Mouse (Mus musculus) cerebellum, adult 2 months (tissue): ENCODE results near the gene Trim11. TPM values are rescaled to one million over a fixed set of nuclear protein-coding genes. Genes with fewer than 3 reads are reported as not detected.

Experiments used
- DNase-seq, 2 experiments: peaks; one replicate each; pipeline ENCODE4 v3.0.0; 2021
- H3K27ac ChIP-seq: fragments of 200-500 bp; 2 replicates; pipeline ENCODE4 v1.5.1; 2012; ENCODE audit warnings: low read length, control low read depth, inconsistent platforms; ENCODE audit not compliant: insufficient read depth
- H3K27me3 ChIP-seq: fragments of 200-500 bp; 2 replicates; pipeline ENCODE4 v1.6.1; 2012; ENCODE audit warnings: inconsistent platforms, mild to moderate bottlenecking, low read length, moderate library complexity; ENCODE audit not compliant: control insufficient read depth, insufficient read depth
- H3K4me1 ChIP-seq: fragments of 200-500 bp; 2 replicates; pipeline ENCODE4 v1.6.1; 2011; ENCODE audit warnings: low read length; ENCODE audit not compliant: control insufficient read depth, insufficient read depth
- H3K4me3 ChIP-seq: fragments of 200-500 bp; replicated peaks from 2 replicates; pipeline ENCODE3; 2011; ENCODE audit warnings: mild to moderate bottlenecking, low read depth, low read length, control low read depth; ENCODE audit not compliant: insufficient read depth
- CTCF ChIP-seq: fragments of 200-500 bp; IDR thresholded peaks from 2 replicates; pipeline ENCODE4 v1.5.1; 2011; ENCODE audit warnings: low read depth, mild to moderate bottlenecking, control low read depth, low read length, moderate library complexity, borderline replicate concordance; ENCODE audit not compliant: insufficient read depth
- POLR2A ChIP-seq: fragments of 200-500 bp; IDR thresholded peaks from 2 replicates; pipeline ENCODE4 v1.6.1; 2011; ENCODE audit warnings: low read length, control low read depth, borderline replicate concordance; ENCODE audit not compliant: insufficient read depth
- WGBS: fragments of 180-500 bp; shearing (Covaris S2); methylation state at CpG from one replicate; pipeline ENCODE4 v1.1.7; 2018; 5-methylcytosine and 5-hydroxymethylcytosine counted together
- polyA plus RNA-seq: library from polyadenylated mRNA; depleted of rRNA; stranded (reverse); fragments of >200 nt; gene quantifications from 2 replicates; pipeline ENCODE4 v1.2.3, GENCODE M21; 2012

Gene Trim11
- polyA plus RNA-seq, 1 experiment = 25.3 TPM

DNA sequence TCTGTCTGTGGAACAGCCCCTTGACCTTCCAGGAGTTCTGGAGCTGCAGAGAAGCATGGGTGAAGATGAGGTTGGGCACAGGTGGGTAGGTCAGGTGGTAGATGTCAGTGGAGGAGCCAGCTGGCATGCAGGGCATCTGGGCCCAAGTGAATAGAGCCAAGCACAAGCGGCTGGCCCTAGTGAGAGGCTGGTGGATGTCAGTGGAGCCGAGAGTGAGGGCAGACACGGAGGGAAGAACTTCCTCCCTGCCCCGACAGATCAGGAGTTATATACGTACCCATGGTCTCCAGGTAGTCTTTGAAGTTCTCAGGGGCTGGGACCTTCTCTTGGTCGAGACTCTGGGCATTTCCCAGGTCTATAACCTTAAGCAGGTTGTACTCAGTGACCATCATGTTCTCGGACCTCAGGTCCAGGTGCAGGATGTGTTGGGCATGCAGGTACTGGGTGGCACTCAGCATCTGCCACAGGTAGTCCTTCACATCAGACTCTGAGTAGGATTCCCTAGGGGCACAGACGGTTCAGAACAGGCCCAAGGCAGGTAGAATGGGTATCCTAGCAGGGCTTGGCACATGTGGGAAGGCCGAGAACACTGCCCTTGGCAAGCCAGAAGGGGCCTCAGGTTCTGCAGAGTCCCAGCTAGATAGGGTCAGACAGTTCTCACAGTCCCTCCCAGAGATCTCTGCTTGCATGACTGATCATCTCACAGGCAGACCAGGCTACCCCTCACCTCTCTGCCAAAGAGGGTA, 17.3 kb downstream of the Trim11 start:
- WGBS = 55% methylated on average over 9 of the region's 9 CpGs
- TF ChIP-seq CTCF (no peak), POLR2A (no peak)

DNA sequence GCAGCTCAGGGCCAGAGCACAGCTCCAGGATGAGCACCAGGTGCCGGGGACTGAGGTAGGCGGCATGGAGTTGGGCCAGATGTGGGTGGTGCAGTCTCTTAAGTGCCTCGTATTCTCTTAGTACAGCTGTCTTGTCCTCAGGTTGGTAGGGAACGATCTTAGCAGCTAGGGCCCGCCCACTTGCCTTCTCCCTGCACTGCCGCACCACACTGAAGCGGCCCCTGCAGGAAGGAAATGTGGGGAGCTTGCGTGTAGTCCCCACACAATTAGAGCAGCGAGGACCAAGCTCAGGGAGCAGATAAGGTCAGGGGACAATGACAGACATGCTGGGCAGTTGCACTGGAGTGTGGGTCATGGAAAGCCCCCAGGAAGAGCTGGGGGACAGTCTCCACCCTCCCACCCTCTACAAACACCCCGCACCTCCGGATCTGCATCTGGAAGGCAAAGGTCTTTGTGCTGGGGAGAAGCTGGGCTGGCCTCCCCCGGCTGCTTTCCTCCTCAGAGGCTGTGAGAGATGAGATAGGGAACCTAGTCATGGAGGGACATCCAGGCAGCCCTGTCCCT, 18.0 kb downstream of the Trim11 start:
- TF ChIP-seq CTCF (no peak), POLR2A (no peak)
- H3K4me3 ChIP-seq = no peak overlapping the region
- no peak for DNase-seq
- no peaks in the 10 kb centered on the region for H3K4me1 ChIP-seq
- no peaks in the 10 kb centered on the region for H3K27me3 ChIP-seq
- H3K27ac ChIP-seq = no peak overlapping the region
- 59% methylated on average over 12 of the region's 12 CpGs for WGBS

More for the DNA sequence above, 17.3 kb downstream of the Trim11 start:
- no peak for DNase-seq
- H3K27ac ChIP-seq = no peak overlapping the region
- H3K4me1 ChIP-seq = no peaks in the 10 kb centered on the region
- no peaks in the 10 kb centered on the region for H3K27me3 ChIP-seq
- no peak overlapping the region for H3K4me3 ChIP-seq

DNA sequence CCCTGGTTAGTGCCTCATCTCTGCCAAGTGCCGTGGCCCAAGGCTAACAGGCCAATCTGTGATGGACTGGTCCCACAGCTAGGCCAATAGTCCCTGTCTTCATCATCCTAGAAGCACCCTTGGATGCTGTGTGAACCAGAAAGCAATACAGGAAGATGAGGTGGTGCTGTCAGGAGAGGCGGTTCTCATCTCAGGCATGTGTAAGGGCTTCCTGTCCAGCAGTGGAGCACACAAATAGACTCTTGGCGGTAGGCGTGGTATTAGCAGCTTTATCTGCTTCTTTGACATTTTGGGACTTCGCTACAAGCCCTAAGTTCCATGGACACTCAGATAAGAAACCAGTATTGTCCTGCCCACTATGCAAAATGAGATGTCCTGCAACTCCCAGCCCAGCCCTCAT, 19.6 kb downstream of the Trim11 start:
- H3K4me1 ChIP-seq = no peaks in the 10 kb centered on the region
- H3K4me3 ChIP-seq = no peak overlapping the region
- H3K27me3 ChIP-seq = no peaks in the 10 kb centered on the region
- no peak for DNase-seq
- TF ChIP-seq POLR2A (no peak), CTCF (no peak)
- 80% methylated on average over 5 of the region's 5 CpGs for WGBS
- H3K27ac ChIP-seq = no peak overlapping the region

DNA sequence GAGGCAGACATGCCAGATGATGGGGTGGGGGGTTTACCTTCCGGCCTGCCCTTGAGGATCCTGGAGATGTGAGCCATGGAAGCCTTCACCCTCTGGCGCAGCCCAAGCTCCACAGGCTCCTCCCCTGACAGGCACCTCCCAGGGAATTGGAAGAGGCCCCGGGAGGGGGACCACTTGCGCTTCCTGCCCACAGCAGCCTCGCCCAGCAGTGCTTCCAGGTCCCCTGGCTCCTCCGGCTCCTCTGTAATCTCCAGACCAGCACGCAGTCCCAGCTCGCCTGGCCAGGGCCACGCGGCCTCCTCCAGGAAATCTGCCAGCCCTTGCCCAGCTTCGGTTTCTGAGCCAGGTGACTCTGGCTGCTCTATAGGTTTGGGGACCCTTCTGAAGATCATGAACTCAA, 21.3 kb downstream of the Trim11 start:
- no peak for DNase-seq
- Histone ChIP-seq H3K27ac (no peak overlapping the region), H3K4me3 (no peak overlapping the region), H3K4me1 (no peaks in the 10 kb centered on the region), H3K27me3 (no peaks in the 10 kb centered on the region)
- TF ChIP-seq POLR2A = no peak
- TF ChIP-seq CTCF = no peak
- WGBS = 50% methylated on average over 11 of the region's 11 CpGs

DNA sequence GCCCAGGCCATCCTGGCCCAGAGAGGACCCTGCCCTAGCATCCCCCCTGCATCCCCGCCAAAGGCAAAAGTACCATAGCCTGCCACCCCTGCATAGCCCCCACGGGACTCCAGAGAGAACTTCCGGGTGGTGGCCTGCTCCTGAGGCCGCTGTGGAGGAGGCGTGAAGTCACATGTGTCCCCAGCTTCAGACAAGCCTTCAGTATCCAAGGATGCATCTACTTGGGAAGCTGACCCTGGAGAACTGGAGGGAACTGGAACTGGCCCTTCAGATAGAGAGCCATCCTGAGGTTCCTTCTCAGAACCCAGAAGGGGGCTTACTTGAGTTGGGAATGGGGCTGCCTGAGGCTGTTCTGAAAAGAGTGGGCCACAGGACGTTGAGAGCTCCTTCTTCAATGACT, 21.9 kb downstream of the Trim11 start:
- no peak overlapping the region for H3K4me3 ChIP-seq
- TF ChIP-seq CTCF (no peak), POLR2A (no peak)
- no peaks in the 10 kb centered on the region for H3K27me3 ChIP-seq
- no peaks in the 10 kb centered on the region for H3K4me1 ChIP-seq
- WGBS = 84% methylated on average over 6 of the region's 6 CpGs
- DNase-seq = no peak
- H3K27ac ChIP-seq = no peak overlapping the region

DNA sequence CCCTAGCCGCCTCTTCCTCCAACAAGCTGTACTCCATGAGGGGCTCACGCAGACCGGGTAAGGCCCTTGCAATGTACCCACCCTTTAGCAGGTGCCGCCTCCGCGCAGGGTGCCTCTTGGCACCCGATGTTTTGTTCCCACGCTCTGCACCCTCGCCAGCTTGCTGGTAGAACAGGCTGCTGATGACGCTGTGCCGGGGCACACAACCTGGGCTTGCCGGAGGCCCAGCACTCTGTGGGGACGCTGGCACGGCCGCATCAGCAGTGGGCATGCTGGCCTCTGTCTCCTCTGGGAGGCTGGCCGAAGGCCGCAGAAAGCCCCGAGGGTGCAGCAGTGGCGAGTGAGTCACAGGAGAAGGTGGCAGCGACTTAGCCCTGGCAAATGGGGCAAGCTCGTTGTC, 22.7 kb downstream of the Trim11 start:
- TF ChIP-seq POLR2A = no peak
- WGBS = 85% methylated on average over 21 of the region's 21 CpGs
- H3K27ac ChIP-seq = no peak overlapping the region
- DNase-seq = no peak
- H3K27me3 ChIP-seq = no peaks in the 10 kb centered on the region
- H3K4me3 ChIP-seq = no peak overlapping the region
- no peaks in the 10 kb centered on the region for H3K4me1 ChIP-seq

DNA sequence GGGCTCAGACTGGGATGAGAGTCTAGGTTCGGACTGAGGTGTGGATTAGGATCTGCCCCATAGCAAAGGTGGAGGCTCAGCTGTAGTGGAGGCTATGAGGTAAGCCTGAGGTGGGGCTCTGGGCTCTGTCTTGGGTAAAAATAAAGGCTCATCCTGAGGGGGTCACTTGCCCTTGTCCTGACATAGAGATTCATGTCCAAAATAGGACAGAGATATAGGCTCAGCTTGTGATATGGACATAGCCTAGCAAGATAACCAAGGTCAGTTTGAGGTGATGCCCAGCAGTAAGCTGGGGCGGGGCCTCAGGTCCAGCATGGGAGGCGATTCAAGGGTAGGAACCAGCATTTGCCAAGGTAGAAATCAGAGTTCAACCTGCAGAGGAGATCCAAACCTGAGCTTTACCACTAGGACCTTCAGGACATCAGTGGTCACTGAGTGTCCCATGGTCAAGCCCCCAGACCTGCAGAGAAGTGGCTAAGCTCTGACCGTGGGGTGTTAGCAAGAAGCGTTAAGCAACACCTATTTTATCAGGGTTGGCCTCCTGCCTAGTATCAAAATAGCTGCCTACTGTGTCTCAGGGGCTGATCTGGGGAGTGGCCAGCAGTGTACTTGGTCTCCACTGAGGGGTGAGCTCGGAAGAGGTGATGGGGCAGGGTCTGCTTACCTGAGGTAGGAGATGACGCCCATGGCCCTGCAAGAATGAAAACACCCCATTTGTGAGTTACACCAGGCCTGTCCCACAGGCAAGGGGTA, 24.6 kb downstream of the Trim11 start:
- TF ChIP-seq POLR2A (no peak), CTCF (no peak)

DNA sequence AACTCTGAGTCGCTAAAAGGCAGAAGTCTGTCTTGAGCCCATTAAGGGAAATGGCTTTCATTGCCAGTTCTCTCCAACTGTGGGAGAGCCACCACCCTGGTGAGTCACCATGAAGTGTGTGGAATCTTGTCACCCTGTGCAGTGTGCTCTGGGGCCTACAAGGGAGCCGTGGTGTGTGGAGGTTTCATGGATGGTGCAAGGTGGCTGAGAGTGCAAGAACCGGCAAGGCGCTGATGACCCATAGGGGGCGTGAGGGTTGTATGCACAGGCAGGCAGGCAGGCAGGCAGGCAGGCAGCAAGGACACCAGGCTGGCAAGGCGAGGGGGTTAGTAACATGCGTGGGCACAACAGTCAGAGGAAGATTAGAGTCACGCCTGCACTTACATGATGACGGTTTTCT, 37.2 kb downstream of the Trim11 start:
- peak in 1 of 2 experiments; percentile 14 for DNase-seq
- no peaks in the 10 kb centered on the region for H3K4me1 ChIP-seq
- H3K27ac ChIP-seq = no peak overlapping the region
- no peaks in the 10 kb centered on the region for H3K27me3 ChIP-seq
- 29% methylated on average over 9 of the region's 9 CpGs for WGBS
- TF ChIP-seq POLR2A (no peak), CTCF (peak; percentile 41; the same call in 1 of the 2 replicates)
- no peak overlapping the region for H3K4me3 ChIP-seq

More for the DNA sequence above, 24.6 kb downstream of the Trim11 start:
- Histone ChIP-seq H3K27ac (no peak overlapping the region), H3K4me3 (no peak overlapping the region), H3K27me3 (no peaks in the 10 kb centered on the region), H3K4me1 (no peaks in the 10 kb centered on the region)
- DNase-seq = no peak
- WGBS = 76% methylated on average over 7 of the region's 7 CpGs
